Mouse (Mus musculus): ENCODE results near the gene Gm21983. TPM values are rescaled to one million over a fixed set of nuclear protein-coding genes. Genes with fewer than 3 reads are reported as not detected.

The Gm21983 gene
- polyA plus RNA-seq (2015; fragmentation: Nextera tagmentation; extraction: Ambion mirVana) = 1.3 TPM in 1 of 2 replicates, not detected in the other

DNA sequence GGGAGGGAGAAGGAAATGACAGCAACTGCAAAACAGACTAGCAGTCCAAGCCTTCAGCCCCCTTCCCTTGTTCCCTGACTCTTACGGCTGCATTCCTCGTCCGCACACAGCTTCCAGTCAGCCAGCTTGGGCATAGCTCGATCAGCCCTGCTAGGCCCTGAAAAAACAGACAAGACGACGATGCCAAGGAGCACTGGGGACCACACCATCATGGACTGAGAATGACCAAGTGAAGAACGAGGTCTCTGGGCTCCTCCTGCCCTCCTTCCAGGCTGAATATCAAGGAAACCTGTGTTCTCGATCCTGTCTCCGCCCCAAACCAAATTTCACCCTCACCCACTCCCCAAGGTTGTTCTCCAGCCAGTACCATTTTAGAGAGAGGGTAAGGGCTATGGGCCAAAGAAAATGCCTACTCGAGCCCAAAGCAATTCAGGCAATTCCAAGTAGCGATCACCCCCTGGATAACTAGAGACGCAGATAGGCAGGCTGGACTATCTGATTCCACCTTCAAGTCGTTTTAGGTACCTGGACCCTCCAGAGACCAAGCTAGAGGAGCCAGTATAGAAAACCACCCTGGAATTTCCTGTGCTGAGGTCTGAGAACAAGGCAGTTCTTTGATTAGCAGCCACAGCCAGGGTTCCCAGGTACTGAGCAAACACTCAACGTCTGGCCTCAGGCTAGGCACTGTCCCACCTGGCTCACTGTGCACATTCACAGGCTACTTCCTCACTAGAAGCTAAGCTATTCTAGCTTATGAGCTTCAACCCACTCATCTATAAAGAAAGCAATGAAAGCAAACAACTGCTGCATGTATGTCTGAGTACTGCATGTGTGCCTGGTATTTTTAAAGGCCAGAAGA, at the start of gene Gm21983, which contains the start of gene Mia:
Gm21983 (minus strand) TSS at position 250 of the 859 bp plus-strand sequence.
Mia (minus strand) TSS at position 321 of the 859 bp plus-strand sequence.
- peak within 1 kb of the TSS; percentile 16; the same call in 1 of the 2 replicates for H3K4me3 ChIP-seq (replicated peaks)
- H3K4me2 ChIP-seq = peak within 1 kb of the TSS; percentile 56; the same call in 1 of the 2 replicates
- peak within 1 kb of the TSS; percentile 97 for H3K27ac ChIP-seq
- H3K27me3 ChIP-seq = no peaks in the 10 kb centered on the region
- 57% methylated on average over 14 of the region's 14 CpGs for WGBS
- H3K4me1 ChIP-seq = peaks cover 28% of the 10 kb centered on the region
- no peaks in the 10 kb centered on the region for H3K9me3 ChIP-seq (replicated peaks)
- H3K9ac ChIP-seq = no peak within 1 kb of the TSS; the same call in 1 of the 2 replicates
- no peak for ATAC-seq (replicated peaks; ENCODE audit: low FRiP score)
- H3K36me3 ChIP-seq = peaks cover 29% of the 10 kb centered on the region

DNA sequence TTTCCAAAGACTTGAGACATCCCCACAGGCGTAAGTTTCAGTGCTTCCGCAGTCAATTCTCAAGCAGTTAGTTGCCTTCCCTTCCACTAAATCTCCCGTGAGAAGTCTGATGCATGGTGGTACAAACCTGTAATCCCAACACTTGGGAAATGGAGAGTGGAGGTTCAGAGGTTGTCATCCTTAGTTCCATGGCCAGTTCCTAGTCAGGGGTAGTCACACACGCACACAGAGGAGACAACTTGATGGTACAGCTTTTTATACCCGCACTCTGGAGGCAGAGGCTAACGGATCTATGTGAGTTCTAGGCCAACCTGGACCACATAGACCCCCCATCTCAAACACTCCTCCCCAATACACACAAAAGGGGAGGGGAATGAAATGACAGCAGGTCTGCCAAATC, 48.0 kb upstream of the Gm21983 start:
- Histone ChIP-seq H3K27ac (peak overlapping the region; percentile 92), H3K36me3 (no peaks in the 10 kb centered on the region), H3K4me3 (replicated peaks) (peak overlapping the region; percentile 90), H3K27me3 (no peaks in the 10 kb centered on the region), H3K9me3 (replicated peaks) (no peaks in the 10 kb centered on the region), H3K4me1 (peaks cover 57% of the 10 kb centered on the region), H3K9ac (peak overlapping the region; percentile 80), H3K4me2 (peak overlapping the region; percentile 87)
- peak; percentile 1; the same call in 1 of the 2 replicates for ATAC-seq (replicated peaks; ENCODE audit: low FRiP score)
- WGBS = 18% methylated on average over 6 of the region's 6 CpGs

DNA sequence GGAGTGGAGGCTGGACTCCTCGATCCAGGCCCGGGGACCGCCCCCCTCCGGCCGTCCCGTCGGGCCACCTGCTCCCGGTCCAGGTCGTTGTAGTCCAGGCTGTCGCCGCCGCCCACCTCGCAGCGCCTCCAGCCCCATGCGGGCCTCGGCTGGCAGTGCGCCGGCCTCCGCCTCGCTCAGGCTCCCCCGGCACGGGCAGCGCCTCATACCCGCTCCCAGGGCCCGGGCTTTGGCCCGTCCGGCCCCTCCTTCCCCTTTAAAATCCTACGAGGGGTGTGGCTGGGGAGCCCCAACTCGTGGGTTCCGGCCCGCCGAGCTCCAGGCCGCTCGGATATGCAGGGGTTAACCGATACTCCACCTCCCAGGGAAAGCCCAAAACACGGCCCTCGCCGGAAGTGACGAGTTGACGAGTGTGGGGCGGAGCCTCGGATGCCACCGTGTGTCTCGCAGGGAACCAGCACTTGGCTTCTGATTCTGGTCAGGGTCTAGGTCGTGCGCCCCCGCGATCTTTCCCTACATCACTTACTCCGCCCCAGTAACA, 47.5 kb upstream of the Gm21983 start, which contains the start of gene Itpkc:
Itpkc (minus strand) TSS at position 381 of the 541 bp plus-strand sequence.
- peak within 1 kb of the TSS; percentile 80 for H3K9ac ChIP-seq
- peak within 1 kb of the TSS; percentile 87 for H3K4me2 ChIP-seq
- H3K4me3 ChIP-seq (replicated peaks) = peak within 1 kb of the TSS; percentile 90
- peak within 1 kb of the TSS; percentile 92 for H3K27ac ChIP-seq
- peak; percentile 76 for ATAC-seq (replicated peaks; ENCODE audit: low FRiP score)
- H3K36me3 ChIP-seq = no peaks in the 10 kb centered on the region
- H3K4me1 ChIP-seq = peaks cover 56% of the 10 kb centered on the region
- H3K27me3 ChIP-seq = no peaks in the 10 kb centered on the region
- no peaks in the 10 kb centered on the region for H3K9me3 ChIP-seq (replicated peaks)
- WGBS = under 1% methylated on average over 49 of the region's 49 CpGs

DNA sequence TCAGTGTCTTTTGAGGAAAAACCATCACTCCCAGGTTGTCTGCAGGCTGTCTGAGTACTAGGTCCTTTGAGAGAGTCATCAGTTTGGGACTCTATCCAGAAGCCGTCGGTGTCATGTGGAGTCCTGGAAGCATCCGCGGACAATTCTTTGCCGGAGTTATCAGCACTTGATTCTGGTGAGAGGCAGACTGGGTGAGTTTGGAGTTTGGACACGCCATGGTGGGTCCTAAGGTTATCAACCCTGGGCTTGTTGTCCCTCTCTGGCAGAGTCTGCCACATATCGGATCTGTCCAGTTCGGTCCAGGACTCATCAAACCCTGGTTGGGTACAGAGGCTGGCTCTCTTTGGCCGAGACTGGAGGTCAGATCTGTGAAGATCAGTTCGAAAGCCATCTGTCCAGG, 46.8 kb upstream of the Gm21983 start:
- peaks cover 54% of the 10 kb centered on the region for H3K4me1 ChIP-seq
- peak overlapping the region; percentile 80 for H3K9ac ChIP-seq
- H3K27ac ChIP-seq = peak overlapping the region; percentile 92
- 2% methylated on average over 10 of the region's 10 CpGs for WGBS
- no peaks in the 10 kb centered on the region for H3K27me3 ChIP-seq
- no peaks in the 10 kb centered on the region for H3K9me3 ChIP-seq (replicated peaks)
- peak overlapping the region; percentile 87 for H3K4me2 ChIP-seq
- ATAC-seq (replicated peaks; ENCODE audit: low FRiP score) = peak; percentile 9
- 0 out of 2 replicates have a peak, but pooled peaks cover 2% of the 10 kb centered on the region for H3K36me3 ChIP-seq
- H3K4me3 ChIP-seq (replicated peaks) = peak overlapping the region; percentile 90

DNA sequence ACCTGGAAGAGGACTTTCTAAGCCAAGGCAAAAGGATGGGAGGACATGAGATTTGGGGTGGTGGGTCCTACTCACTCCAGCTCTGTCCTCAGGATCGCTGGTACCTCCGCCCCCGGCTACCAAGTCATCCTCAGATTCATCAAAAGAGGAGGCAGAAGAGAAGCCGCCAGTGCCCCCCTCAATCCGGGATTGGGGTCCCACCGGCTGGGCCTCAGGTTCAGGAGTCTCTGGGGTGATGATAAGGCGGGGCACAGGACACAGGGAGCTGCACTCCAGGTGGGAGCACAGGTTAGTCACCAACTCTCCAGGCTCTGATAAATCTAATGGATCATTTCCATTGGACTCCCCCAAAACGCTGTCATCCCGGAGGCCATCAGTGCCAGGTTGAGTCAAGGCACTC, 46.4 kb upstream of the Gm21983 start:
- Histone ChIP-seq H3K27ac (no peak overlapping the region), H3K4me3 (replicated peaks) (peak overlapping the region; percentile 90), H3K27me3 (no peaks in the 10 kb centered on the region), H3K9ac (peak overlapping the region; percentile 80), H3K4me1 (peaks cover 51% of the 10 kb centered on the region), H3K36me3 (0 out of 2 replicates have a peak, but pooled peaks cover 4% of the 10 kb centered on the region), H3K4me2 (peak overlapping the region; percentile 87), H3K9me3 (replicated peaks) (no peaks in the 10 kb centered on the region)
- 30% methylated on average over 9 of the region's 9 CpGs for WGBS
- ATAC-seq (replicated peaks; ENCODE audit: low FRiP score) = no peak

DNA sequence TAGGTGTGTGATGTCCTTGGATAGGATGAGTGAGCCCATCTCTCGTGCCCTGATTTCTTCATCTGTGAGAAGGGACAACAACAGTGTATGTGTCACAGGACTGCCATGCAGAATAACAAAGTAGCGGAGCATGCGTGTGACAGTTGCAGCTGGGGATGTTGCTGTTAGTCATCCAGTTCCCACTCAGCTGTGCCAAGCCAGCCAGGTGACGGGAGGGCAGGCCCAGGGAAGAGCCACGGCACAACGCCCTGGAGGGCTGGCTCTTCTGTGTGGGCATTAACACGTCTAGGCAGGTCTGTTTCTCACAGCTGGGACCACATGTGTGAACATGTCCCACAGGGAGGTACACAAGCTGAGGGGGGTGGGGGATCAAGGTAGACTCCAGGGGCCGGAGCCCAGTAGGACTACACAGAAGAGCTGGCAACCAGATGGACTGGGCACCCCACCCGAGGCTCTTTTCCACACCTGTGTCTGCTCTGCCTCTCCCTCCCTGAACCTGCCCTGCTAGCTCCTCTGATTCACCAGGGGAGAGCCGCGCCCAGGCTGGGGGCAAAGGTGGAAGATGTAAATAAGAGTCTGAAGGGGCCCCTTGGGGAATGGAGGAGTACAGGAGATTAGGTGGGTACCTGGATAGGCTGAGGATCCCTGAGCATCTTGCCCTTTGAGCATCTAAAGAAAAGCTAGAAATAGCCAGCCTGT, 44.1 kb upstream of the Gm21983 start:
- WGBS = 65% methylated on average over 11 of the region's 11 CpGs
- Histone ChIP-seq H3K4me1 (peaks cover 49% of the 10 kb centered on the region), H3K27me3 (no peaks in the 10 kb centered on the region), H3K36me3 (peaks cover 5% of the 10 kb centered on the region; the same call in 1 of the 2 replicates), H3K9ac (no peak overlapping the region), H3K4me3 (replicated peaks) (no peak overlapping the region), H3K27ac (no peak overlapping the region), H3K9me3 (replicated peaks) (no peaks in the 10 kb centered on the region), H3K4me2 (peak overlapping the region; percentile 87)
- ATAC-seq (replicated peaks; ENCODE audit: low FRiP score) = no peak

DNA sequence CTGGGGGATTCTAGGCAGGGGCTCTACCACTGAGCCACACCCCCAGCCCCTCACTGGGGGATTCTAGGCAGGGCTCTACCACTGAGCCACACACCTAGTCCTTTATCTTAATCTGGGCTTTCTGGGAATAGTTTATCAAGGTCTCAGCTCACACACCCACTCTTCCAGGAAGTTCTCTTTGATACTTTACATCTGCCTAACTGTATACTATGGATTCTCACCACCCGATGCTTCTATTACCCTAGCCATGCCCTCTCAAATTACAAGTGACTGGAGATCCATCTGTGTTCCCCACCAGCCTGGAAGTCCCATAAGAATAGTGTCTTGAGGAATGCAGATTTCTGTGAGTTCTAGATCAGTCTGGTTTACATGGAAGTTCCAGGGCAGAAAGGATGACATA, 41.7 kb upstream of the Gm21983 start:
- Histone ChIP-seq H3K4me1 (peaks cover 42% of the 10 kb centered on the region), H3K4me2 (no peak overlapping the region), H3K9me3 (replicated peaks) (no peaks in the 10 kb centered on the region), H3K27ac (no peak overlapping the region), H3K27me3 (no peaks in the 10 kb centered on the region), H3K36me3 (peaks cover 30% of the 10 kb centered on the region), H3K9ac (no peak overlapping the region), H3K4me3 (replicated peaks) (no peak overlapping the region)
- no peak for ATAC-seq (replicated peaks; ENCODE audit: low FRiP score)
- WGBS = 60% methylated on average over 1 of the region's 1 CpGs

DNA sequence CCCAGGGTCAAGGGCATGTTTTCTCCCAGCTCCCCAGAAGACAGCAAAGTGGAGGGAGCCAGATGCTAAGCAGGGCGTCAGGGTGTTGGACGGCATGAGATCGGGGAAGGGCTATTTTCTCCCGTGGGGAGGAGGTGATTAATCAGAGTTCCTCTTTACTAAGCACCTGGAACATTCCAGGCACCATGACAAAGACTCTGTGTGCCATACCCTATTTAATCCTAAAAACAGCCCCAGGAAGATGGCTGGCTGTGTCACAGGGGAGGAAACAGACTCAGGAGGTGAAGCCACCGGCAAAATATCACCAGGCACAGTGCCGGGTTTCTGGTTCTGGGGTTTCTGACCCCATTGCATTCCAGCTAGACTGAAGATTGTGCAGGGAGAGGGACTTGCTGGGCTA, 41.1 kb upstream of the Gm21983 start:
- H3K36me3 ChIP-seq = peaks cover 33% of the 10 kb centered on the region
- no peaks in the 10 kb centered on the region for H3K27me3 ChIP-seq
- H3K4me2 ChIP-seq = no peak overlapping the region
- 69% methylated on average over 6 of the region's 6 CpGs for WGBS
- ATAC-seq (replicated peaks; ENCODE audit: low FRiP score) = no peak
- peaks cover 36% of the 10 kb centered on the region for H3K4me1 ChIP-seq
- no peak overlapping the region for H3K4me3 ChIP-seq (replicated peaks)
- no peak overlapping the region for H3K9ac ChIP-seq
- H3K9me3 ChIP-seq (replicated peaks) = no peaks in the 10 kb centered on the region
- no peak overlapping the region for H3K27ac ChIP-seq

DNA sequence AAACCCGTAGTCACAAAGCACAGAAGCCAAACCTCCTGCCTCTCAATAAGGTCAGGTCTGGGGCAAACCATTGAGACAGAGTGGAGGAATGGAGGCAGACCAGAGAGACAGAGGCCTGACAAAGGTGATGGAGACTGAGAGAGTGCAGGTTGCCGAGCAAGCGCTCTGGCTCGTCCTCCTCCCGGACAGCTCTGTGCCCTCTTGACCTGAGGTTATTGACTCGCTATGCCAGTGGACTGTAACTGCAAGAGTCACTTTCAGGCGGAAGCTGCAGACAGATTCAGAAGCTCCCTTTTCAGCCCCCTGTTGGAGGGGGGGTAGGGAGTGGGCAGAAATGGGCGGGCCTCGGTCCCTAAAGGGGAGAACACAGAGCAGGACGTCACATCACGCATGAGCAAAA, 39.1 kb upstream of the Gm21983 start:
- no peaks in the 10 kb centered on the region for H3K9me3 ChIP-seq (replicated peaks)
- H3K4me2 ChIP-seq = no peak overlapping the region
- no peak overlapping the region for H3K4me3 ChIP-seq (replicated peaks)
- WGBS = 56% methylated on average over 11 of the region's 11 CpGs
- no peaks in the 10 kb centered on the region for H3K27me3 ChIP-seq
- 0 out of 2 replicates have a peak, but pooled peaks have one; percentile 6 for ATAC-seq (replicated peaks; ENCODE audit: low FRiP score)
- H3K27ac ChIP-seq = no peak overlapping the region
- peaks cover 16% of the 10 kb centered on the region for H3K4me1 ChIP-seq
- H3K36me3 ChIP-seq = peaks cover 51% of the 10 kb centered on the region
- H3K9ac ChIP-seq = no peak overlapping the region

DNA sequence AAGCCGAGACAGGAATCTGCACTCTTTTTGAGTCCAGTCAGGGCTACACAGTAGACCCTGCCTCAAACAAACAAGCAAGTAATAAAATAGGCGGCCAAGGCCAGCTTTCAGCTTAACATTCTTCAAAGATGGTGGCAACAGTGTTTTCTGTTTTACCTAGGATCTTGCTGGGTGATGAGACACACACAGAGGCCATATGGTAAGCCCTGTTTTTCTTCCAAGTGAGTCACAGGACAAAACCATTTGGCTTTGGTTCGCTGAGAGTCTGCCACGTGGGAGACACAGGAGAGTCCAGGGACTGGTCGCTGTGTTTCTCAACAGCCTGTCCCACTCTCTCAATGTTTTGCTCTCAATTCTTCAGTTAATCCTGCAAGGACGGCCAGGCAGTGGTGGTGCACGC, 37.7 kb upstream of the Gm21983 start:
- peaks cover 3% of the 10 kb centered on the region for H3K4me1 ChIP-seq
- H3K9ac ChIP-seq = no peak overlapping the region
- H3K4me2 ChIP-seq = no peak overlapping the region
- H3K27me3 ChIP-seq = no peaks in the 10 kb centered on the region
- H3K27ac ChIP-seq = no peak overlapping the region
- H3K9me3 ChIP-seq (replicated peaks) = no peaks in the 10 kb centered on the region
- no peak for ATAC-seq (replicated peaks; ENCODE audit: low FRiP score)
- H3K4me3 ChIP-seq (replicated peaks) = no peak overlapping the region
- WGBS = 59% methylated on average over 7 of the region's 7 CpGs
- H3K36me3 ChIP-seq = peaks cover 61% of the 10 kb centered on the region

DNA sequence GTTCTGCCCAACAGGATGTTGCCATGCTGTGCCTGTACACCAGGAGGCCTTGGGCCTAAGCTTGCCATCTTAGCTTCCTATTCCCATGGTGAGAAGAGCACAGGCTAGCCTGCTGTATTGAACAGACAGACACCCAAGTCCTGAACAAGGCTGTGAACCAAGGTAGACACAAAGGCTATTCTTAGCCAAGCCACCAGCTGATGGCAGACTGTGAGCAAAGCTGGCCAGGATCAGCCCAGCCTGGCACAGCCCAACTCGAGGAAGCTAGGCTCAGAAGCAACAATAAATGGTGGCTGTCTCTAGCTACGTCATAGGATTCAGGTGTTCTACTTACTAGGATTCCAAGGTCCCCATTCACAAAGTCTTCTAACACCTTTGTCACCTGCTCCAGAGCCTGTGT, 31.7 kb upstream of the Gm21983 start:
- ATAC-seq (replicated peaks; ENCODE audit: low FRiP score) = no peak
- Histone ChIP-seq H3K4me2 (no peak overlapping the region), H3K27me3 (no peaks in the 10 kb centered on the region), H3K9me3 (replicated peaks) (no peaks in the 10 kb centered on the region), H3K9ac (no peak overlapping the region), H3K4me3 (replicated peaks) (no peak overlapping the region), H3K36me3 (peaks cover 92% of the 10 kb centered on the region), H3K27ac (no peak overlapping the region), H3K4me1 (no peaks in the 10 kb centered on the region)
- 89% methylated on average over 2 of the region's 2 CpGs for WGBS

All from kidney, embryonic 15.5 days (tissue).